Mouse (Mus musculus) stomach, embryonic 16.5 days (tissue): Measurements from ENCODE around the gene Opcml. TPM values are rescaled to one million over a fixed set of nuclear protein-coding genes. Genes with fewer than 3 reads are reported as not detected.
A peak's percentile ranks its signal among the peaks of the same experiment; 100 is the strongest.

Source experiments
- ATAC-seq: fragments of 200-750 bp; cut with Nextera tagmentation; 2 replicates; pipeline ENCODE4 v1.8.0; 2017; ENCODE audit warnings: moderate number of reproducible peaks, moderate TSS enrichment; ENCODE audit not compliant: insufficient read depth, low FRiP score
- H3K27ac ChIP-seq: fragments of 300-500 bp; sonication (generic); 2 replicates; pipeline ENCODE4 v1.5.1; 2014; ENCODE audit warnings: low read length
- H3K27me3 ChIP-seq: fragments of 300-500 bp; sonication (generic); 2 replicates; pipeline ENCODE4 v1.6.1; 2014; ENCODE audit warnings: low read length, control low read depth, mixed read lengths; ENCODE audit not compliant: control insufficient read depth, insufficient read depth
- H3K36me3 ChIP-seq: fragments of 300-500 bp; sonication (generic); 2 replicates; pipeline ENCODE4 v1.6.1; 2014; ENCODE audit warnings: low read length; ENCODE audit not compliant: control insufficient read depth, insufficient read depth
- H3K4me1 ChIP-seq: fragments of 300-500 bp; sonication (generic); 2 replicates; pipeline ENCODE4 v1.6.1; 2014; ENCODE audit warnings: low read length, control low read depth, mixed read lengths; ENCODE audit not compliant: control insufficient read depth, insufficient read depth
- H3K4me2 ChIP-seq: fragments of 300-500 bp; sonication (generic); 2 replicates; pipeline ENCODE4 v1.6.1; 2014; ENCODE audit warnings: low read depth, low read length, mixed read lengths
- H3K4me3 ChIP-seq: fragments of 300-500 bp; sonication (generic); replicated peaks from 2 replicates; pipeline ENCODE4 v1.5.1; 2014; ENCODE audit warnings: mild to moderate bottlenecking, low read length
- H3K9ac ChIP-seq: fragments of 300-500 bp; sonication (generic); 2 replicates; pipeline ENCODE4 v1.6.1; 2014; ENCODE audit warnings: low read length
- H3K9me3 ChIP-seq: fragments of 300-500 bp; sonication (generic); replicated peaks from 2 replicates; pipeline ENCODE4 v1.6.1; 2016; ENCODE audit warnings: low read length, control low read depth; ENCODE audit not compliant: control insufficient read depth
- WGBS: fragments of 180-500 bp; shearing (Covaris S2); extraction: QIAGEN DNeasy Blood & Tissue Kit; methylation state at CpG from one replicate; pipeline ENCODE4 v1.1.7; 2014; 5-methylcytosine and 5-hydroxymethylcytosine counted together
- polyA plus RNA-seq: library from polyadenylated mRNA; unstranded; fragments of >200 nt; fragmentation: Nextera tagmentation; extraction: Ambion mirVana; gene quantifications from 2 replicates; pipeline ENCODE4 v1.2.1, GENCODE M21; 2015

Opcml gene
- polyA plus RNA-seq, 1 experiment from 2014 or later: 2.8 TPM

DNA sequence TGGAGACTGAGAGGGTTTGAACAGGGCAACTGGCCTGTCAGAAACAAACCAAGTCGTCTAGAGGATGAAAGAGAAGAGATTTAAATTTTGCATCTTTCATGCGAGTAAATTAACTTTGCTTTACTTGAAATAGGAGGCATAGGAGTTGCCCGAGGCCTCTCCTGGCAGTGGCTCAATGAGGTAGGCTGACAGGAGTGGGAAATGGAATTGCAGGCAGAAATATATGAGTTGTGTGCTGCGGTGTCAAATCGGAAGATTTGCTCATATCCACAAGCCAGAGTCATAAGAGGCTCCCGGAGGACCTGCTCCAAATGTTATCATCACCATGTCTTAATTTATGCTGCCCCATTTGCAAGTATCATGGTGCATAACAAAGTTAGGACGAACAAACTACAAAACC lies 391.3 kb downstream of the Opcml start:
- Histone ChIP-seq H3K4me1 (no peaks in the 10 kb centered on the region), H3K4me2 (no peak overlapping the region), H3K9ac (no peak overlapping the region), H3K9me3 (no peaks in the 10 kb centered on the region), H3K27me3 (no peaks in the 10 kb centered on the region), H3K27ac (no peak overlapping the region), H3K36me3 (no peaks in the 10 kb centered on the region), H3K4me3 (no peak overlapping the region)
- 76% methylated on average over 7 of the region's 7 CpGs for WGBS
- no peak for ATAC-seq

DNA sequence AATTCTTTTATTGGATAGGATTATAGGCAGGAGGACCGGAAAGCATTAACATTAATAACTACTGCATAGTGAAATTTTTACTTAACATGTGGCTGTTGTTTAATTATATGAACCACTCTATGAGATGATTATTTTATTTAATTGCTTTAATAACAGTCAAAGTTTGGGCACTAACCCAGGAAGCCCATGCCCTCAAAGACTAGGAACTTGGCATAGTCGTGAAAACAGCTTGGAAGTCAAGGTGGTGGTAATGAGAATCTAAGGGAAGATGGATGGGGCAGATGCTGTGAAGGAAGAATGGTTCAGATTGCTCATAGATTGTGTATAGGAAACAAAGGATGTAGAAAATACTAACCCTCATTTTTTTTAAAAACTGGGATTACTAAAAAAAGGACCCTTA lies 399.7 kb downstream of the Opcml start:
- 81% methylated on average over 2 of the region's 2 CpGs for WGBS
- H3K4me3 ChIP-seq: no peak overlapping the region
- no peak for ATAC-seq
- H3K4me1 ChIP-seq: no peaks in the 10 kb centered on the region
- no peak overlapping the region for H3K4me2 ChIP-seq
- no peak overlapping the region for H3K27ac ChIP-seq
- H3K9me3 ChIP-seq: no peaks in the 10 kb centered on the region
- no peaks in the 10 kb centered on the region for H3K27me3 ChIP-seq
- no peak overlapping the region for H3K9ac ChIP-seq
- H3K36me3 ChIP-seq: no peaks in the 10 kb centered on the region

DNA sequence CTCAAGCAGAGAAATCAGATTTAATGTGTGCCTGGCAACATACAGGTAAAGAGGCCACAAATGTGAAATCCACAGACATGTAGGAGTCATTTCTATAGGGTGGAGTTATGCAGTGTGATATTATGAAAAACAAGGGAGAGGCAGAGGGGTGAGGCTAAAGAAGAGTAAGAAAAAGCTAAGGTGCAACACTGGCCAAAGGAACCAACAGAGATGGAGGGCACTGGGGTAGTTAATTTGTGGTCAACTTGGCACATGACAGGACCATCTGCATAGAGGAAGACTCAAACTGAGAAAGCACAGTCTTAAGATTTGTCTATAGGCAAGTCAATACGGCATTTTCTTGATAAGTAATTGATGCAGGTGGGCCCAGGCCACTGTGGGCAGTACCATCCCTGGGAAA lies 400.2 kb downstream of the Opcml start:
- Histone ChIP-seq H3K9me3 (no peaks in the 10 kb centered on the region), H3K36me3 (no peaks in the 10 kb centered on the region), H3K27ac (no peak overlapping the region), H3K4me3 (no peak overlapping the region), H3K4me1 (no peaks in the 10 kb centered on the region), H3K27me3 (no peaks in the 10 kb centered on the region), H3K9ac (no peak overlapping the region), H3K4me2 (no peak overlapping the region)
- no peak for ATAC-seq
- WGBS: 55% methylated on average over 1 of the region's 1 CpGs

DNA sequence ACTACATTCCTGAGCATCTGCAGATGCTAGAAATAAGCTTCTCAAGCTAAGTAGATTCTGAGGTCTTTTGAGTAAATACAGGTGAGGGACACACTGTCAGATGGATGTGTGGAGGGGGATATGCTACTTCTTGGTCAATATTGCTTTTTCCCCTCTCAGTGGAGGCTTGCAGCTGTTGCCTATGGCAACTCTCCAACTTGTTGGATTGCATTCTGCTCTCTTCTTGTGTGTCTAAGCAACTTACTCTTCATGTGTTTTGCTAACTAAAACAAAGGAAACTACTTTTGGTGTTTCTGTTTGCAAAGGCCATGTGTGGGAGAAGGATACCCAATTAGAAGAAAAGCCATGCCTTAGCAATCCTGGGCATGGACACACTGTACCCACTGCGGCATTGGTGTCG lies 406.0 kb downstream of the Opcml start:
- H3K9me3 ChIP-seq: no peaks in the 10 kb centered on the region
- WGBS: 90% methylated on average over 2 of the region's 2 CpGs

DNA sequence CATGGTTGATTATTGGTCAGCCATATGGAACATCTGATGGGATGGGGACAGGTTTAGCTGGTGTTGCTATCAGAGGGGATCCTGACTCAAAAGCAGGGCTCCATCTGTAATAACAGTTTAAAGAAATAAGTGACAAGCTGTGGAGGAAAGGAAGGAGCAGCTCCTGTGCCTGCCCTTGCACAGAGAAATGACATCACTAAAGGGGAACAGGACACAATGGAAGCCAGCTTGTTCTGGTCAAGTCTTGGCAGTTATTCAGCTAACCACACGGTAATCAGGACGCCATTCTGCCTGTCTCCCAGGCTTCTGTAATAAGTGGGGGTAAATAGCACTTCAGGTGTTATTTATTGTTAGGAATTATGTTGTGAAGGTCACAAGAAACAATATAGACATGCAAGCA lies 406.5 kb downstream of the Opcml start:
- WGBS: 51% methylated on average over 2 of the region's 2 CpGs
- Histone ChIP-seq H3K27me3 (no peaks in the 10 kb centered on the region), H3K36me3 (no peaks in the 10 kb centered on the region), H3K27ac (no peak overlapping the region), H3K9me3 (no peaks in the 10 kb centered on the region), H3K4me2 (no peak overlapping the region), H3K4me3 (no peak overlapping the region), H3K9ac (no peak overlapping the region), H3K4me1 (no peaks in the 10 kb centered on the region)
- no peak for ATAC-seq

More for the DNA sequence above, 406.0 kb downstream of the Opcml start:
- Histone ChIP-seq H3K4me3 (no peak overlapping the region), H3K27me3 (no peaks in the 10 kb centered on the region), H3K27ac (no peak overlapping the region), H3K4me2 (no peak overlapping the region), H3K9ac (no peak overlapping the region), H3K4me1 (no peaks in the 10 kb centered on the region), H3K36me3 (no peaks in the 10 kb centered on the region)
- ATAC-seq: no peak

DNA sequence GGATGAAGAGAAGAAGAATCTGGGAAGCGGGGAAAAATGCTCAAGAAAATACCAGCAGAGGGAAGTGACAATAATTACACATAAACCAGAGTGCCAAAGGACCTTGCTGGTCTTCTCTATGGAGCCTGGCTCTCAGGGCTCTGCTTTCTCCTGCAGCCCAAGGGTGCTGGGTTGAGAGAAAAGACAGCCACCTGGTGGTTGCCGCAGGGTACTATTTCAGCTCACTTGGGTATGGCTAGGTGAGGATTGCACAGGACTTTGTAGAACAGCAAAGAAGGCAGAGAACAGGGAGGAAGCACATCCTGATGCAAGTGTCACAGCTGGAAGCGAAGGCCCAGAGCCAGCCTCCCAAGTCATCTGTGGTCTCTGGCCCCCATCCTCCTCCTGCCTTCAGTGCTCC lies 407.1 kb downstream of the Opcml start:
- Histone ChIP-seq H3K9me3 (no peaks in the 10 kb centered on the region), H3K4me3 (no peak overlapping the region), H3K27ac (no peak overlapping the region), H3K27me3 (no peaks in the 10 kb centered on the region), H3K9ac (no peak overlapping the region), H3K4me1 (no peaks in the 10 kb centered on the region), H3K36me3 (no peaks in the 10 kb centered on the region), H3K4me2 (no peak overlapping the region)
- 43% methylated on average over 3 of the region's 3 CpGs for WGBS
- peak; percentile 81; the same call in 1 of the 2 replicates for ATAC-seq

DNA sequence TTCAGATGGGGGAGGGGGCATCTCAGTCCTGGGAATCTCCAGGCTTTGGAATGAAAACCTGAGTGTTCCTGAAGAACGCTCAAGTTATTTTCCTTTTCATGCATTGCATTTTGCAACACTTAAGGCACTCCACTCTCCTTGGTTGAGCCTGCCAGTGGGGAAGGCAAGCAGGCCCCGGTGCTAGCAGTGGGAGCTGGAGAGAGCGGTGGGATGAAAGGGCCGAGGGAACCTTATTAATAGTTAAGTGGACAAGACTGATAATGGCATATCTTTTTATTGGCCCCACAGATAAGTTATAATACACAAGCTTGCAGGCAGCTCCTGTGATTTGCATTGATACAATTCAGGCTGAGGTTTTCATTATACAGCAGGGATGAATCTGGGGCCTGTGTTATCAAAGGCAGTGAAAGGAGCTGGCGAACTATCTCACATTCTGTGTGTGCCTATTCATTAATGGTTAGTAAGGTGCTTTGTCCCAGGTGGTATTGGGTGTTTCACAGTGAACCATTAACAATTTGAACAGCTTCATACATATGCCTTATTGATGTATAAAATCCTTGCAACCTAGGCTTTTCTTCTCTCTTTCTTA lies 407.6 kb downstream of the Opcml start:
- Histone ChIP-seq H3K9me3 (no peaks in the 10 kb centered on the region), H3K27ac (no peak overlapping the region), H3K27me3 (no peaks in the 10 kb centered on the region), H3K4me3 (no peak overlapping the region), H3K36me3 (no peaks in the 10 kb centered on the region), H3K4me1 (no peaks in the 10 kb centered on the region), H3K4me2 (no peak overlapping the region), H3K9ac (no peak overlapping the region)
- peak; percentile 76 for ATAC-seq
- WGBS: 66% methylated on average over 5 of the region's 5 CpGs

DNA sequence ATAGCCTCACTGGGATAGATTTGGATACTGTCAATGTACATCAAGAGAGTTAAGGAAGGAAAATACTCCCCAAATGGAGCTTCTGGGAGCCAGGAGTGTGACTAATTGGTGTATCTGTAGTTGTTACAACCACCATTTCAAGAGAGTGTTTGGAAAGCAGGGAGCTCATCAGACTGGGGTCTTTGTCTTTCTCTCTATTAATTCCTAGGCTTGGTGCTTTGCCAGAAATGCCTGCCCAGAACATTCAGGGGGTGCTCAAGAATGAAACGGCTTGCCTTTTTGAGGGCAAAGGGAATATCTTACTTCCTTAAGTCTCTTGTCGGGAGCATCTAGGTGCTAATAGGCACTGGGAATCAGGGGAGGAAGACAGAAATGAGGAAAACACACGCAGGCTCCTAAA lies 416.9 kb downstream of the Opcml start:
- Histone ChIP-seq H3K27ac (no peak overlapping the region), H3K4me3 (no peak overlapping the region), H3K4me1 (no peaks in the 10 kb centered on the region), H3K4me2 (no peak overlapping the region), H3K9me3 (no peaks in the 10 kb centered on the region), H3K9ac (no peak overlapping the region), H3K36me3 (no peaks in the 10 kb centered on the region), H3K27me3 (no peaks in the 10 kb centered on the region)
- ATAC-seq: no peak
- 71% methylated on average over 3 of the region's 3 CpGs for WGBS

DNA sequence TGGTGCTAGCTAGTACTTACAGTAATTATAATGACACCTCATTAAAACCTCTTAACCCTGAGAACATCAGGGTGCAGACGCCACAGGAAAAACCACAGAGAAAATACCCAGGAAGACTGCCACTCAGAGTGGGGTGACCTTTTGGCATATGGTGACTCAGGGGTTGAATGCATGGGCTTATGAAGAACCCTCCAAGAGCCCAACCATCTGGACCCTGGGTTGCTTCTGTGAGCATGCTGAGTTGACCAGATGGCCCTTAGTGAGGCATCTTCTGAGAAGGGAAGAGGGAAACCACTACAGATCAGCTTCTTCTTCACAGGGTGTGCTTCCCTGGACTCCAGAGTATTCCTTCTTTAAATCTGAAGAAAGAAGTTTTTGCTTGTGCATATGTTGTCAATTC lies 418.1 kb downstream of the Opcml start:
- H3K9me3 ChIP-seq: no peaks in the 10 kb centered on the region
- WGBS: 88% methylated on average over 1 of the region's 1 CpGs
- no peak for ATAC-seq

DNA sequence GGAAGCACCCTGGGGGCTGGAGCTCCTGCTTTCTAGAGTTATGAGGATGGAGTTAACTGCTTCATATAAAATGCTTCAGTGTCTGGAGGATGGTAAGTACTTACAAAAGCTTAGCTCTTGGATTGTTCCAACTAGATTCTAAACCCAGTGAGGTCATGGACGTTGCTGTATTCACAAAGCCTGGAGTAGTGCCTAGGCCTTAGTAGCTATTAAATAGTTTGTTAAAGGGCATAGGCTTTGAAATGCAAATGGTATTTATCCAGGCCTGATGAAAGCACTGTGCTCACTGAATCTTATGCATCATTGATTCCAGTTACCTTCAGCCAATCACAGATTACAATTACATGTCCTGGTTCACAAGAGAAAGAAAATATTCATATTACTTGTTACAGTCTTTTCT lies 421.3 kb downstream of the Opcml start:
- Histone ChIP-seq H3K4me3 (no peak overlapping the region), H3K9me3 (no peaks in the 10 kb centered on the region), H3K4me1 (no peaks in the 10 kb centered on the region), H3K4me2 (no peak overlapping the region), H3K36me3 (no peaks in the 10 kb centered on the region), H3K27me3 (no peaks in the 10 kb centered on the region), H3K9ac (no peak overlapping the region), H3K27ac (no peak overlapping the region)
- WGBS: 61% methylated on average over 1 of the region's 1 CpGs
- ATAC-seq: no peak

More for the DNA sequence above, 418.1 kb downstream of the Opcml start:
- Histone ChIP-seq H3K36me3 (no peaks in the 10 kb centered on the region), H3K4me3 (no peak overlapping the region), H3K4me2 (no peak overlapping the region), H3K9ac (no peak overlapping the region), H3K27ac (no peak overlapping the region), H3K27me3 (no peaks in the 10 kb centered on the region), H3K4me1 (no peaks in the 10 kb centered on the region)
